Mouse (Mus musculus): ENCODE measurements around the gene Sytl1. TPM values are rescaled to one million over a fixed set of nuclear protein-coding genes. Genes with fewer than 3 reads are reported as not detected.

The Sytl1 gene
- polyA plus RNA-seq, 1 experiment from 2014 or later: 1.4 TPM

DNA sequence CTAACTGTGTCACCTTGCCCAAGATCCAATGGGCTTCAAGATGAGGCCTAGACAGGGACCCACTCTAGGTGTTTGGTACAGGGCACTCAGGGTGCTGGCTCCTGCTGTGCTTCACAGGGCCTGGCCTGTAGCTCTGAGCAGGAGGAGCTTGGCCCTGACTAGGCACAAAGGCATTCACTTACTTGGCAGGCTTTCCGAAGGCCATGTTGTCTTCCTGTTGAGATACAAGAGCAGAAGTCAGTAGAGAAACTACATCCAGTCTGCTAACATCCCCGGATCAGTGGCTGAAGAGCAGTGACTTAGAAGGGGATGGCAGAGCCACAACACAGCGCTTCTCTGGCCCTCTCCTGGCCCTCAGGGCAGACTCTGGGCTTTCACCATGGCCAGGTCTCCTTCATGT lies 6.7 kb upstream of the Sytl1 start:
- 77% methylated on average over 3 of the region's 3 CpGs for WGBS (ENCODE audit: insufficient replicate concordance)

DNA sequence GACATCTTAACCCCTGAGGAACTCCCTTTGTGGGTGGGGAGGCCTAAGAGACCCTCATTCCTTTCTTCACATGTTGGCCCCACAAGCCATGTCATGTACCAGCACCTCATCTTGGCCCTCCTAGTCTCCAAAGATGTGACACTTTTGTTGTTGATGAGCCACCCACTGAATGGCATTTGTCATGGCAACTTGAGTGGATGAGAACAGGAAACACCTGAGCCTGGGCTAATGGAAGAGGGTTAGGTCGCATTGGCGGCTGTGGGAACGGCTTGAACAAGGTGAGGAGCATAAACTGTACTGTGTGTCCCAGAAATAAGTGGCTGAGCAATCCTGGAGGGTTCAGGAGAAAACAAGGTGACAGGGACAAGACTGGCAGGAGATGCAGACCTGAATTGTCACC lies 6.0 kb upstream of the Sytl1 start:
- Histone ChIP-seq H3K36me3 (ENCODE audit: control insufficient read depth, insufficient read depth) (peaks cover 38% of the 10 kb centered on the region), H3K4me1 (ENCODE audit: control insufficient read depth, low read depth, low read length) (no peaks in the 10 kb centered on the region), H3K4me2 (ENCODE audit: low read depth, low read length) (no peak overlapping the region), H3K27me3 (ENCODE audit: control insufficient read depth, insufficient read depth, low read depth, low read length) (no peaks in the 10 kb centered on the region), H3K9ac (ENCODE audit: low read depth, low read length) (no peak overlapping the region), H3K4me3 (ENCODE audit: low read depth, low read length) (no peak overlapping the region), H3K9me3 (replicated peaks; ENCODE audit: control insufficient read depth, low read length) (no peaks in the 10 kb centered on the region), H3K27ac (ENCODE audit: low read length) (no peak overlapping the region)
- no peak for ATAC-seq (ENCODE audit: low read depth)
- 76% methylated on average over 3 of the region's 3 CpGs for WGBS (ENCODE audit: insufficient replicate concordance)

More for the DNA sequence above, 6.7 kb upstream of the Sytl1 start:
- H3K4me3 ChIP-seq (ENCODE audit: low read depth, low read length): no peak overlapping the region
- 0 out of 2 replicates have a peak overlapping the region, but pooled peaks have one; percentile 13 for H3K27ac ChIP-seq (ENCODE audit: low read length)
- H3K4me1 ChIP-seq (ENCODE audit: control insufficient read depth, low read depth, low read length): no peaks in the 10 kb centered on the region
- H3K36me3 ChIP-seq (ENCODE audit: control insufficient read depth, insufficient read depth): peaks cover 38% of the 10 kb centered on the region
- no peaks in the 10 kb centered on the region for H3K27me3 ChIP-seq (ENCODE audit: control insufficient read depth, insufficient read depth, low read depth, low read length)
- H3K4me2 ChIP-seq (ENCODE audit: low read depth, low read length): no peak overlapping the region
- H3K9ac ChIP-seq (ENCODE audit: low read depth, low read length): no peak overlapping the region
- no peaks in the 10 kb centered on the region for H3K9me3 ChIP-seq (replicated peaks; ENCODE audit: control insufficient read depth, low read length)
- no peak for ATAC-seq (ENCODE audit: low read depth)

DNA sequence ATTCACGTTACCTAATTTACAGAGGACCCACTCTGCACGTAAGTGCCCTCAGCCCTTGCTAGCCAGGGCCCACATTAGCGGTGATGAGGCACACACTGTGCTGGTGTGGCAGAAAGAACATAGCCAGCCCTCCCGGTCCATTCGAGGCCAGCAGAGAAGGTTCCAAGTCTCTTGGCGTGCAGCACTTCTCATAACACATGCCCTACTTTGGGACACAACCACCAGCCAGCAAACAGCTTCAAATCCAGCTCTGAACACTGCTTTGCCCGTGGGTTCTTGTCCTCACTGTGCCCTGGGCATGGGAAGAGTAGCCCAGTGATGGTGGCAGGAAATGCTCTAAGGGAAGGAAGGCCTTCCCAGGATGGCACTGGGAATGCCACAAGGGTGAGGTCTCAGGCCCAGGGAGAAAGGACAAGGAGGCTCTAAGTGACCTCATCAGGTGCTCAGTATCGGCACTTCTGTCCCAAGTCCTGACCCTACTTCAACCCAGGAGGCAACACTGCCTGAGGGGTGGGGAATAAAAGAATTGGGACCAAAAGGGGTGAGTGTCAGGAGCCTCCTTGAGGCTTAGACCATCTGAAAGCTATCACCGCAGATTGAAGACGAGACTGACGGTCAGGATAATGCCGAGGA lies 3.5 kb upstream of the Sytl1 start:
- Histone ChIP-seq H3K4me1 (ENCODE audit: control insufficient read depth, low read depth, low read length) (no peaks in the 10 kb centered on the region), H3K27me3 (ENCODE audit: control insufficient read depth, insufficient read depth, low read depth, low read length) (no peaks in the 10 kb centered on the region), H3K36me3 (ENCODE audit: control insufficient read depth, insufficient read depth) (peaks cover 38% of the 10 kb centered on the region), H3K4me2 (ENCODE audit: low read depth, low read length) (no peak overlapping the region), H3K9ac (ENCODE audit: low read depth, low read length) (no peak overlapping the region), H3K9me3 (replicated peaks; ENCODE audit: control insufficient read depth, low read length) (no peaks in the 10 kb centered on the region), H3K4me3 (ENCODE audit: low read depth, low read length) (no peak overlapping the region), H3K27ac (ENCODE audit: low read length) (no peak overlapping the region)
- ATAC-seq (ENCODE audit: low read depth): no peak
- WGBS (ENCODE audit: insufficient replicate concordance): 84% methylated on average over 12 of the region's 12 CpGs

DNA sequence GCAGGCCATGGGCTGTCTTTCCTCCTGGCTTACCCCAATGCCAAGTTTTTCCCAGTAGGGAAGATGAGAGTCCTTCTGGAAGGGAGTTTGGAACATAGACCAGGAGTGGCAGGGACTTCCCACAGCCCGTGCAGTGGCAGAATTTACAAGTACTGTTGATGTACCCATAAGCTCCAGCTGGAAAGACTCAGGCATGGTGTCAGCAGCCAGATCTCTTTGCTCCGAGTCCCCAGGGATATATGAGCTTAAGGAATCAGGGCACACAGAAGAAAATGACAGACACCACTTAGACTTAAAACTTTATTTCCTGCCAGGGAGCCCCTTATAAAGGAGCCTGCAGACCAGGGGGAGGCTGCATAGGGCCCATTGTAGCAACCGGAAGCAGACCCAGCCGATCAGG lies 2.8 kb upstream of the Sytl1 start:
- H3K4me3 ChIP-seq (ENCODE audit: low read depth, low read length): no peak overlapping the region
- no peak overlapping the region for H3K9ac ChIP-seq (ENCODE audit: low read depth, low read length)
- H3K36me3 ChIP-seq (ENCODE audit: control insufficient read depth, insufficient read depth): peaks cover 38% of the 10 kb centered on the region
- no peak for ATAC-seq (ENCODE audit: low read depth)
- no peak overlapping the region for H3K27ac ChIP-seq (ENCODE audit: low read length)
- no peaks in the 10 kb centered on the region for H3K9me3 ChIP-seq (replicated peaks; ENCODE audit: control insufficient read depth, low read length)
- H3K27me3 ChIP-seq (ENCODE audit: control insufficient read depth, insufficient read depth, low read depth, low read length): no peaks in the 10 kb centered on the region
- 86% methylated on average over 4 of the region's 4 CpGs for WGBS (ENCODE audit: insufficient replicate concordance)
- no peak overlapping the region for H3K4me2 ChIP-seq (ENCODE audit: low read depth, low read length)
- no peaks in the 10 kb centered on the region for H3K4me1 ChIP-seq (ENCODE audit: control insufficient read depth, low read depth, low read length)

DNA sequence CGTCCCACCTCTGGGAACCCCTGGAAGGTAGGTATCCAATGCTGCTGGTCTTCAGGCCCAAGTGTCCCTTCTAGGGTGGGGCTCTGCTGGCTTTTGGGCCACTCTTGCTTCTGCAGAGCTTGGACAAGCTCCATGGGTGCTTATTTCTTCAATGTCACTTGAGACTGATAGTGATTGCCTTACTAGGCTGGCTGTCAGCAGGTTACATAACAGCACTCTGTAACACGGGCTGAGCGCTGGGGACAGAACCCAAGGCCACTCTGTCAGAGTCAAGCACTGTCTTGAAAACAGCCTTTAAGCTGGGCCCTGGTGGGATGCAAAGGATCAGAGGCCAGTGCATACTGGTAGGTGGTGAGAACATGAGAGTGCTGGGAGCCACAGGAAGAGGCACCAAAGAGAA lies 2.4 kb upstream of the Sytl1 start:
- WGBS (ENCODE audit: insufficient replicate concordance): 82% methylated on average over 3 of the region's 3 CpGs
- ATAC-seq (ENCODE audit: low read depth): no peak
- no peaks in the 10 kb centered on the region for H3K4me1 ChIP-seq (ENCODE audit: control insufficient read depth, low read depth, low read length)
- H3K36me3 ChIP-seq (ENCODE audit: control insufficient read depth, insufficient read depth): peaks cover 38% of the 10 kb centered on the region
- H3K4me2 ChIP-seq (ENCODE audit: low read depth, low read length): no peak overlapping the region
- H3K9ac ChIP-seq (ENCODE audit: low read depth, low read length): no peak overlapping the region
- H3K9me3 ChIP-seq (replicated peaks; ENCODE audit: control insufficient read depth, low read length): no peaks in the 10 kb centered on the region
- H3K27ac ChIP-seq (ENCODE audit: low read length): no peak overlapping the region
- H3K4me3 ChIP-seq (ENCODE audit: low read depth, low read length): no peak overlapping the region
- H3K27me3 ChIP-seq (ENCODE audit: control insufficient read depth, insufficient read depth, low read depth, low read length): no peaks in the 10 kb centered on the region

DNA sequence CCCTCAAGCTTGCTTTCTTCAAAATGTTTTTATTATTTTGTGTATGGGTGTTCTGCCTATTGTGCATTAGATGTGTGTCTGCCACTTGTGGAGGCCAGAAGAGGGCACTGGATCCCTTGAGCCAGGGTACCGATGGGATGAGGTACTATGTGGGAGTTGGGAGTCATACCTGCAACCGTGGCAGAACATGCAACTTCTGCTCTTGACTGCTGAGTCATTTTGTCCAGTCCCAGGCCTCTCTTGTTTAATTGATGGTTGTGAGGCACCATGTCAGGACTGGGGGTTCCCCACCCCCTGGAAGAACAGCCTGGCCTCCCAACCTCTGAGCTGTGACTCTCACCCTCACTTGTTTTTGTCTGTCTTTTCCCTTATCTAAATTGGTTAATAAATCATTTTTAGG lies 1.6 kb upstream of the Sytl1 start:
- Histone ChIP-seq H3K4me1 (ENCODE audit: control insufficient read depth, low read depth, low read length) (no peaks in the 10 kb centered on the region), H3K27me3 (ENCODE audit: control insufficient read depth, insufficient read depth, low read depth, low read length) (no peaks in the 10 kb centered on the region), H3K9me3 (replicated peaks; ENCODE audit: control insufficient read depth, low read length) (no peaks in the 10 kb centered on the region), H3K27ac (ENCODE audit: low read length) (no peak overlapping the region), H3K9ac (ENCODE audit: low read depth, low read length) (no peak overlapping the region), H3K4me3 (ENCODE audit: low read depth, low read length) (no peak overlapping the region), H3K4me2 (ENCODE audit: low read depth, low read length) (no peak overlapping the region), H3K36me3 (ENCODE audit: control insufficient read depth, insufficient read depth) (peaks cover 36% of the 10 kb centered on the region)
- no peak for ATAC-seq (ENCODE audit: low read depth)
- WGBS (ENCODE audit: insufficient replicate concordance): 71% methylated on average over 2 of the region's 2 CpGs

DNA sequence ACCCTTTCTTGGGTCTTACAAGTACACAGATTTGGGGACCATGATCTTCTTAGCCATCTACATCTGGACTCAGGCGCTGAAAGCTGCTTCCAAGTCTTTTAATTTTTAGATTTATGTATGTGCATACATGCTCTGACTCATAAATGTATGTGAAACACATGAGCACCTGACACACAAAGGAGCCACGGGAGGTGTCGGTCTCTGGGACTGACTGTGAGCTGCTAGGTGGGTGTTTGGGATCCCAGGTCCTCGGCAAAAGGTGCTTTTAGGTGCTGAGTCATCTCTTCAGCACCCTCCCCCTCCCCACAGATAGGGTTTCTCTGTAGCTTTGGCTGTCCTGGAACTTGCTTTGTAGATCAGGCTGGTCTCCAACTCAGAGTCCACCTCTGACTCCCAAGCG lies 843 bp upstream of the Sytl1 start:
- 66% methylated on average over 5 of the region's 5 CpGs for WGBS (ENCODE audit: insufficient replicate concordance)
- Histone ChIP-seq H3K4me3 (ENCODE audit: low read depth, low read length) (no peak overlapping the region), H3K27me3 (ENCODE audit: control insufficient read depth, insufficient read depth, low read depth, low read length) (no peaks in the 10 kb centered on the region), H3K9ac (ENCODE audit: low read depth, low read length) (no peak overlapping the region), H3K27ac (ENCODE audit: low read length) (no peak overlapping the region), H3K9me3 (replicated peaks; ENCODE audit: control insufficient read depth, low read length) (no peaks in the 10 kb centered on the region), H3K4me1 (ENCODE audit: control insufficient read depth, low read depth, low read length) (no peaks in the 10 kb centered on the region), H3K36me3 (ENCODE audit: control insufficient read depth, insufficient read depth) (peaks cover 29% of the 10 kb centered on the region), H3K4me2 (ENCODE audit: low read depth, low read length) (no peak overlapping the region)
- no peak for ATAC-seq (ENCODE audit: low read depth)

DNA sequence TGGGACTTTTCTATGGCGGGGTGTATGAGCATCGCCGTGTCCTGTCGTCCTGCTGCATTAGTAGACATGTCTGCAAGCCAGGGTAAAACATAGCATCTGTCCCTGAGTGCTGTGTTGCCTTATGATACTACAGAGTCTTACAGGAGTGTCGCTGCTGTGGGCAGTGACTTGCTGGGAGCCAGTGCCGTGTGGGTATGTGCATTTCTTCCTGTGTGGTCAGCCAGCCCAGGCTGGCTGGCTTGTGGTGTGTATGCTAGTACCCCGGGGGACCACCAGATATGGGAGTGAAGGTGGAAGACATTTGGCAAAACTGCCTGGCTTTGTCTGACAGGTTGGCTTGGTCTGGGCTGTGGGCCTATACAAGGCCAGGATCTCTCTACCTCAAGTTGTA lies 543 bp downstream of the Sytl1 start:
- no peak for ATAC-seq (ENCODE audit: low read depth)
- no peak overlapping the region for H3K27ac ChIP-seq (ENCODE audit: low read length)
- H3K4me1 ChIP-seq (ENCODE audit: control insufficient read depth, low read depth, low read length): peaks cover 4% of the 10 kb centered on the region; the same call in 1 of the 2 replicates
- H3K27me3 ChIP-seq (ENCODE audit: control insufficient read depth, insufficient read depth, low read depth, low read length): no peaks in the 10 kb centered on the region; the same call in 1 of the 2 replicates
- no peak overlapping the region for H3K4me2 ChIP-seq (ENCODE audit: low read depth, low read length)
- H3K4me3 ChIP-seq (ENCODE audit: low read depth, low read length): no peak overlapping the region
- 34% methylated on average over 7 of the region's 7 CpGs for WGBS (ENCODE audit: insufficient replicate concordance)
- no peaks in the 10 kb centered on the region for H3K9me3 ChIP-seq (replicated peaks; ENCODE audit: control insufficient read depth, low read length)
- peaks cover 15% of the 10 kb centered on the region for H3K36me3 ChIP-seq (ENCODE audit: control insufficient read depth, insufficient read depth)
- no peak overlapping the region; the same call in 1 of the 2 replicates for H3K9ac ChIP-seq (ENCODE audit: low read depth, low read length)

DNA sequence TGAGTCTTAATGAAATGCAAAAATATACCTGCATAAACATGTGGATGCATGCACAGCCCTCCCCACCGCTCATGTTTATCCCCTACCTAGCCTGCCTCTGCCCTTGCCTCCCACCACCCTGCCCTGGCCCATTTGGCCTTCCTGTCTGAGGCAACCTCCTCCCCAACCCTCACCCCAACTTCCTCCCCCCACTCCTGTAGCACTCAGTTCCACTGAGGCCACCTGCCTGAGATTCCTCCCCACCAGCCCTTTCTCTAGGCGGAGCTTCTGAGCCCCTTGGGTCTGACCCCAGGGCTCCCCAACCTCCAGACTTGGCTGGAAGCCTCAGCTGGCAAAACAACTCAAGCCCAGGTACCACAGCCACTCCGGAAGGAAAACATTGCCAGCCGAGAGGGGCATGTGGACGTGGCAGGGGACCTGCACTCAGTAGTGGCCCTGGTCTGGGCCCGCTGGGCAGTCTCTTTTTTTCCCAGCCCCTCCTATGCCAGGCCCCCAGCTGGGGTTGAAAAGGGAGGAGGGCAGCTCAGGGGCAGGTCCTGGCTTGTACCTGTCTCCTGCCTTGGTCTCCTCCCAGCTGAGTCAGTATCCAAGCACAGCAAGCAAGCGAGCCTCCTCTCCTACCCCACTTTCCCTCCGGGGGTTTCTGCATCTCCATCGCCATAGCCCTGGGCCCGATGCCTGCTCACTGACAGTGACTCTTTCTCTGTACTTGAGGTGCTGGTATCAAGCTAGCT lies 1.1 kb downstream of the Sytl1 start:
- Histone ChIP-seq H3K4me2 (ENCODE audit: low read depth, low read length) (no peak overlapping the region), H3K36me3 (ENCODE audit: control insufficient read depth, insufficient read depth) (peaks cover 15% of the 10 kb centered on the region), H3K4me1 (ENCODE audit: control insufficient read depth, low read depth, low read length) (peaks cover 4% of the 10 kb centered on the region; the same call in 1 of the 2 replicates), H3K4me3 (ENCODE audit: low read depth, low read length) (no peak overlapping the region), H3K9ac (ENCODE audit: low read depth, low read length) (no peak overlapping the region), H3K27me3 (ENCODE audit: control insufficient read depth, insufficient read depth, low read depth, low read length) (peaks cover 4% of the 10 kb centered on the region), H3K27ac (ENCODE audit: low read length) (no peak overlapping the region), H3K9me3 (replicated peaks; ENCODE audit: control insufficient read depth, low read length) (no peaks in the 10 kb centered on the region)
- 44% methylated on average over 10 of the region's 10 CpGs for WGBS (ENCODE audit: insufficient replicate concordance)
- no peak for ATAC-seq (ENCODE audit: low read depth)

All from liver, embryonic 16.5 days (tissue).